Mouse (Mus musculus): ENCODE measurements around the gene Hmgb1.
"Not testable (repeated sequence)": the region's sequence is repeated elsewhere in the genome, so short reads cannot be mapped to it uniquely, and the experiment has no call there.

Gene Hmgb1

DNA sequence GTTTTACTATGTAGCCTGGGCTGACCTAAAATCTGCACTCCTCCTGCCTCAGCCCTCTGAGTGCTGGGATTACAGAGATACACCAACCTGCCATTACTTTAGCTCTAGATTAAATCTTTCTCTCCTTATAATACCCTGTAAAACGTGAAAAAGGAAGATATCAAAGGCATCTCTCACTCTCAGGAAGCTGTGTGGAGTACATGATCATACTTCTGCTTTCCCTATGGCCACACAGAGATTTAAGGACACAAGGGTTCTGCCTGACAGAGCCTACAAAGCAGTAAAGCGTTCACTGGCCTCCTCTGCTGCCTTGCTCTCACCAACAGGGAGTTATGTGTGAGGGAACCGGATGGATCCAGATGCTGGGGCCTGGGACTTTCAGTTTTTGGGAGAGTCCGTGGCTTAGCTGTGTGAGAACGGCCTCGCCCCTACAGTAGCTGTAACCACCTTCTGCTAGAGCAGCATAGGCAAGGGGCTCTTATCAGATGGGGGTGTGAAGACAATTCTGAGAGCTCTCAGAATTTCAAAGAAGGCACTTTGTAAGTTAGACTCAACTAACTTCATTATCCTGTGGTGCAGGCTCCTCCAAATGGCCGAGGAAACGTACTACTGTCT is 36.8 kb downstream of the Hmgb1 start:
- DNase-seq (ENCODE audit: low spot score in 2 of 2), result no peak

DNA sequence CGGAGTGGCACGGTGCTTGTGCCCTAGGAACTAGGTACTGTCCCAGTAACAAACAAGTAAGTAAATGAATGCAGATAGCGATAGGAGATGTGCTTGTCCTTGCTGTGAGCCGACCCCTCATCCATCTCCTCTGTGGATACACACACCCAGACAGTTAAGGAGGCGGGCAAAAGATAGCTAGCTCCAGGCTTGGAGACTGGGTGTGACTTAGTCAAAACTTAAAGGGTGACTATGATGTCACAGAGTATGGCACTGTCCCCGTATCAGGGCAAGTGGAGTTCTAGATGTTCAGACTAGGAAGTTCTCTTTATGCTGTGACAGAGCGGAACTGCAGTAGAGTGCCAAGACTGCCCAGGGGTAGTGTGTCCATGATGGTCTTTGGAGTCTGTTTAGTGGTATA is 37.6 kb downstream of the Hmgb1 start:
- DNase-seq (ENCODE audit: low spot score in 2 of 2), result no peak

DNA sequence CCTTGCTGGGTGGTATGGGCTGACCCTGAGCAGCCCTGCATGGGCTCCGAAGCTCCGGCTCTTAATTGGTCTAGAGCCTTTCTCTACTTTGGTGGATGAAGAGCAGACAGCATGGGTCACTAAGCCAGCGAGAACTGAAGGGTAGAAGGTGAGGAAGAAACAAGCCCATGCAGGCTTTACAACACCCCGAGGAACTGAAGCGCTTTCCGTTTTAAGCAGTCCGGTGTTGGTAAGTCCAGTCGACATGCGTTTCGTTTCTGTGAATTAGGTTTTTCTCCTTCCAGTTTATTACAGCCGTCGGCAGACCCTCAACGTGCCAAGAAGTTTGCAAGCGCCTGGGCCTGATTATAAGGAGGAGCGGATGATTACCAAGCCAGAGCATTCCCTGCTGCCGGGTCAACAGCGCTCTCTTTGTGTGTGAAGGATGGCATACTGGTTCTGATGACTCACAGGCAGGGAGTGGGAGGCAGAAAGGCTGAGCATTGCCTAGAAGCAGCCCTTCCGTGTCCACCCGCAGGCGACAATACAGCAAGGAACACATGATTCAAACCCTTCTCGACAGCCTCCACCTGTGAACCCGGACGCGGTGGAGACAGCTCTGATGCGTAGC is 40.4 kb downstream of the Hmgb1 start:
- peak; percentile 20 to 27 for DNase-seq (ENCODE audit: low spot score in 2 of 2)

DNA sequence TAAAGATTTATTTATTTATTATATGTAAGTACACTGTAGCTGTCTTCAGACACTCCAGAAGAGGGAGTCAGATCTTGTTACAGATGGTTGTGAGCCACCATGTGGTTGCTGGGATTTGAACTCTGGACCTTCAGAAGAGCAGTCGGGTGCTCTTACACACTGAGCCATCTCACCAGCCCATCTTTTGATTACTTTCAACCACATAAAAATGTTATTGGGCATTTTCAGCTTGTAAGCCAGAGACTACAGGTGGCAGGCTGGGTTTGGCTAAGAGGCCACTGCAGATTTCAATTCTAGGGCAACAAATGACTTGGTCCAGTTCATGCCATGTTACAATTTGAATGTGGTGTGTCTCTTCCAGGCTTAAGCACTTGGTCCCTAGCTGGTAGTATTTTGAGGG is 43.1 kb downstream of the Hmgb1 start:
- DNase-seq (ENCODE audit: low spot score in 2 of 2), result not testable (repeated sequence)

DNA sequence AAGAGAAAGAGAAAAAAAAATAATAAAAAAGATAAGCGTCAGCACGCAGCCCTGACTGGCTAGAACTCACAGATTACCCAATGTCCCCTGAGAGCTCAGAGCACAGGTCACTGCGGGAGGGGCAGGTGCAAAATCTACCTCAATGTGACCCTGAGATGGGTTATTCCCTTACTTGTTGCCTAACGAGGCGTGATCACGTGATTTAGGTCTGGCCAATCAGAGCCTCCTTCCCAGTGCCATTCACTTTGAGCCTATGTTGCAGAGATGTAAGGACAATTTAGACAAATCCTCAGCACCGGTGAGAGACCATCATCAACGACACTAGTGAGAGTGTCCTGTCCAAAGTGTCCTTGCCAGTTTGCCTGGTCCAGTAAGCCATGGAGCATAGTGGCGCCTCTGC is 44.0 kb downstream of the Hmgb1 start:
- DNase-seq (ENCODE audit: low spot score in 2 of 2), result no peak

DNA sequence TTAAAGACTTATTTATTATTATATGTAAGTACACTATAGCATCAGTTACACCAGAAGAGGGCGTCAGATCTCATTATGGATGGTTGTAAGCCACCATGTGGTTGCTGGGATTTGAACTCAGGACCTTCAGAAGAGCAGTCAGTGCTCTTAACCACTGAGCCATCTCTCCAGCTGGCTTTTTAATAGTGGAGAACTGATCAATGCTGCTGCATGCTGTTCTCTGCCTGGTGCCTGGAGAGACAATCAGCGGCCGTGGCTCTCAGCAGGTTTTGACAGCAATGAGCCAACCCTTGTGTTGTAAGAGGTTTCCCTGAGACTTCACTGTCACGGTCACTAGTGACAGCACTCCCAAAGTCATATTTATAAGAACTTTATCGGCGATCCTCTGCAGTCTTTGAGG is 46.2 kb downstream of the Hmgb1 start:
- DNase-seq (ENCODE audit: low spot score in 2 of 2), result not testable (repeated sequence)

DNA sequence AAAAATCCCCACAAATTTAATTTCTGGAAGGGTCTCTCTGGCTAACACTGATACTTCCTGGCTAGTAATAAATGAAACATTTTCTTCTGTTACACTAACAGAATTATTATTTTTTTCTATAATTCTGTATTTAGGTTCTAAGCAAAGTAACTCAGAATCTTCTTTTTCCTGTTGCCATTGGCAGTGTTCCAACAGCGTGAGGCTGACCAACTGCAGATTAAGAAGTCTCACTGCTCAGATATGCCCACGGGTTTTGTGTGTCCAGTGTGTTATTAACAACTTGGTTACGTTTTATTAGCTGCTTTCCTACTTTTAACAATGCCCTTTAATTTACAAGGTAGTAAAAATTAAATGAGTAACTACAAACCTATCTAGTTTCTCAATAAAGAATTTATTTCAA is 46.8 kb downstream of the Hmgb1 start:
- no peak for DNase-seq (ENCODE audit: low spot score in 2 of 2)

DNA sequence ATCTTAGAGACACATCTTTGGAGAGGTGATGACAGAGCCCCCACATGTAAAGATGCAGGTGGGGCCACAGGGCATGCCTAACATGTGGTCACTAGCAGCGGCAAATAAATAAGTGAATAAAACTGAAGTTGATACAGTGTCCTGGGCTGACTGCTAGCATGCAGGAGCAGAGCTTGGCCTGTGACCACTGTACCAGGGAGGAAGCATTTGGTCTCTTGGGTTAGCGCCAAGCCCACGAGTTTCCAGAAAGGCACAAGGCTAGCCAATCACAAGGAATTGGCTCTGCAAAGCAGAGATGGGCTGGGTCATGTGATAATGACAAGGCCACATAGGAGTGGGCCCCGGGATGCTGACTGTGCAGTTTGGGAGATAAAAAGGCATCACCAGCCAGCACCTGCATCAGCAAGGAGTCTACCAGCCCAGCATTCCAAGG is 47.3 kb downstream of the Hmgb1 start:
- DNase-seq (ENCODE audit: low spot score in 2 of 2), result no peak

DNA sequence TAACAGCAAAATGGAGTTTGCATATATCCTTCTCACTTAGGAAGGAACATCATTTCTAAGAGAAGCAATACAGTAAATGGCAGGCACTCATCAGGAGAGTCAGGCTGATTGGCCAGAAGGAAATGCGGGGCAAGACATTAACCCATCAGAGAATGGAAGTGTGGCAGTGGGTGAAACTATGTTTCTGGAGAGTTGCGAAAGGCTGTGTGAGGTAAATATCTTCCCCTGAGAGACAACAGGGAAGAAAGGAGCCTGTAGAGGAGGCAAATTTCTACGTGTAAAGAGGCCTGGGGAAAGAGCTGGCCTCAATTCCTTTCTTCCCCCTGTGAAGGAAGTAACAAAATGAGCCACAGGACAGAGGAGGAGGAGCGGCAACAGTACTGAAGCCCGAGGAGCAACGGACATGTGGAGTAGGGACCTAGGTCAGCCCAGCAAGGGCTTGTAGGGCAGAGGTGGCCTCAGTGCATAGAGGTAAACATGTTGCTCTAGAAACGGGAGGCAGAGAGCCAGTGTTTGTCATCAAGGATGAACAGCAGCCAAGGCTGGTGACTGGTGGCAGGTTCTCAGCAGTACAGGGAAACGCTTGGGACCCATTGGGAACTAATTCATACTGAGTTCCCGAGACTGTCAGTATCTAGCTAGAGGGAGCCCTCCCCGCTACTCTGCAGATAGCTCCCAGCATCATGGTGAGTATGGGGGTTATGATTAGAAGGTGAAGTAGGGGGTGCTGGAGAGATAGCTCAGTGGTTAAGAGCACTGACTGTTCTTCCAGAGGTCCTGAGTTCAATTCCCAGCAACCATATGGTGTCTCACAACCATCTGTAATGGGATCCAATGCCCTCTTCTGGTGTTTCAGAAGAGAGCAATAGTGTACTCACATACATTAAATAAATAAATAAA is 48.6 kb downstream of the Hmgb1 start:
- DNase-seq (ENCODE audit: low spot score in 2 of 2), result no peak

DNA sequence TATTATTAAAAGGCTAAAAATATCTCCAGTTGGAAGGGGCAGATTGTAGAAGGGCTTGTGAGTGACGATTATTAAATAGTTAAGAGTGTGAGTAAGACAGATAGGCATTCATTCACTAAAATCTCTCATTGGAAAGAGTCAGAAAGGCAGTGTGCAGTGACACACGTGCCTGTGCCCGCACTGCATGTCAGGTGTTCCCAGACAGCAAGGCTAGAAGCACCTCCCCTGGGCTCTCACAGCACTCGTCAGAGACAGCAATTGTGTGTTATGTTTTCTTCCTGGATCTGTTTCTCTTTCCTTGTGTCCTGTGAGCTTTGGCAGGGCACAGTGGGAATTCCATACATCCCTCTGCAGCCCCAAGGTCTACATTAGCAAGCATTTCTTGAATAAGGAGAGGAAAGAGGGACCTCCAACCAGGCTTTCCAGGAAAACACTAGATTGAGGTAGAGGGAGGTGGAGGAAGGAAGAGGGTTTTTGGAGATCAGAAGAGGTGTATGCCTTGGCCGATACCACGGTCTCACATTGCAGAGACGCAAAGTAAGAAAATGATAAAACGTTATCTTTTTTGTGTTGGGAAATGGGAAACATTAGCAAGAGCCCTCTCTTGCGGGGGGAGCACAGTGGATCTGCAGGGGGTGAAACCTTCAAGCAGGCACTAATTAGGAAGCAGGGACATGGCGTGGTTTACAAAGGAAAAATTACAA is 49.4 kb downstream of the Hmgb1 start:
- no peak for DNase-seq (ENCODE audit: low spot score in 2 of 2)

DNA sequence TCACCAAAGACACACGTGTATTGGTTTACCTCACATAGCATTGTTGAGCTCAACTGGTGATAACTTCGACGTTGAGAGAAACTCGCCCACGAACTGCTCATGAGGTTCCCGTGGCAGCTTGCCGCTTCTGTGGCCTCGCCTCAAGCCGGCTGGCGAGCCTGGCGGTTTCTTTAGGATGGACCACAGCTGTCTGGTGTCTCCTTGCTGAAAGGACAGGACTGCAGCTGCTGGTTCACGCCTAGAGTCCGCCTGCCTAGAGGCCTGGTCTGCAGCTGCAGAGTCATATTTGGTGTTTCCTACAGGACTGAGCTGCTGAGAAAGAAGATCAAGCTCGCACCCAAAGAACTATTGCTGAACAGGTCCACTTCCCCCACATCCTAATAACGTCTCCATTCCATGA is 55.8 kb downstream of the Hmgb1 start:
- DNase-seq (ENCODE audit: low spot score in 2 of 2), result no peak

DNA sequence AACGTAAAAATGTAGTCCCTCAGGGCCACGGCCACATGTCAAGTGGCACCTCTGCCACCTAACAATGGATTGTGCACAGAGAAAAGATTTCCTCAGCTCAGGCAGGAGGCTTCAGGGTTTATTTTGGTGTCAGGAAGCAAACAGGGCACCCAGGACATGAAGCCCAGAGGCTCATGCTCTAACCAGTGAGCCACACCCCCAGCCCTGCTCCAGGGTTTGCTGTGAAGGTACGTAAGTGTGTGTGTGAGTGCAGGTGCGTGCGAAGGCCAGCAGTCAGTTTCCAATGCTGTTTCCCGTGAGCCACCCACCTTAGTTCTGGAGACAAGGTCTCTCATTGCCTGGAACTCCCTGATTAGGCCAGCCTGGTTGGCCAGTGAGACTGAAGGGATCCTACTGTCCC is 60.5 kb downstream of the Hmgb1 start:
- DNase-seq (ENCODE audit: low spot score in 2 of 2), result no peak

DNA sequence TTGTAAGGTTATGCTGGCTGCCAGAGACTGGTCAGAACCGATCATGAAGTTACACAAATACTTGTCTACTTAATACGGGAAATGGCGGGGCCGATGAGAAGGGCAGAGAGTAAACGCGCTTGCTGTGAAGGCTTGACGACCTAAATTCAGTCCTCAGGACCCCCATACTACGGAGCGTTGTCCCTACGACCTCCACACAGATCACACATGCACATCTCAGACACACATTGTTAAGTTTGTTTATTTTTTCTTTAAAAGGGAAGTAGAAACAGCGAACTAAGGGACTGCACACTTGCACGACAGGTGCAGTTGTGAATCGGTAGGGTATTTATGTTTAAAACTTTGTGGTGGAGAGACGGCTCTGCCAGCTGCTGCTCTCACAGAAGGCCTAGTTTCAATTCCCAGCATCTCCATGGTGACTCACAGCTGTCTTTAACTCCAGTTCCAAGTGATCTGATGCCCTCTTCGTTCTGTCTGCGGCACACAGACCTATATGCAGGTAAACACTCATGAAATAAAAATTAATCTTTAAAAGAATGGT is 64.9 kb downstream of the Hmgb1 start:
- no peak for DNase-seq (ENCODE audit: low spot score in 2 of 2)

DNA sequence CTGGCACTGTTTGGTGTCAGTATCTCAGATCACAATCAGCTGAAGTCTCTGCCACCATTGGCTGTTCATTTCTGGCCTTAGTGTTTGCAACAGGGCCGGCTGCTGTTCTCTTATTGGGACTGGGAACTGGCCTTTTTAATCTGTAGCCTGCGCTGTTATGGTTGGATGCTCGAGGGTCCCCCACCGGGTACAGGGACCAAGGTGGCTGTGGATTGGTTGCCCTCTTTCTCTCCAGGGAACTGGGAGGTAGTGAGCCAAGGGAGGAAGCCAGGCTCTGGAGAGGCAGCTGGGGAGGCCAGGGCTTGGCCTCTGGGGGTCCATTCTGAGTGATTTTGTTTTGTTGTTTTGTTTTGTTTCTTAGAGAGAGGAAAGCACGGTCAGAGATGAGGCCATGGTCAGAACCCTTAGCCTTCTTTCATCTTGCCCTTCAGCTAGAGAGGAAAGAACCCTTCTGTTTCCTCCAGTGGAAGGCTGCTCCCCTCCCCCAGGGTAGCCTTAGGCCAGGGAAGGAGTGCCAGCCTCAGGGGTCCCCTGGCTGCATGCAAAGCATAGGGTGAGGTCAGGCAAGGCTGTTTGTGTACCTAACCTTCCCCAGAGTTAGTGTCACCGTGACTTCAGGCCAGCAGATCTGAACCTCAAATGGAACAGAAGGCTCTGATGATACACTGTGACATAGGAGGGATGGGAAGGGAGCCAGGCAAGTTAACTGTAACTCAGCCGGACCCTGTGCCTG is 66.3 kb downstream of the Hmgb1 start:
- DNase-seq (ENCODE audit: low spot score in 2 of 2), result no peak

DNA sequence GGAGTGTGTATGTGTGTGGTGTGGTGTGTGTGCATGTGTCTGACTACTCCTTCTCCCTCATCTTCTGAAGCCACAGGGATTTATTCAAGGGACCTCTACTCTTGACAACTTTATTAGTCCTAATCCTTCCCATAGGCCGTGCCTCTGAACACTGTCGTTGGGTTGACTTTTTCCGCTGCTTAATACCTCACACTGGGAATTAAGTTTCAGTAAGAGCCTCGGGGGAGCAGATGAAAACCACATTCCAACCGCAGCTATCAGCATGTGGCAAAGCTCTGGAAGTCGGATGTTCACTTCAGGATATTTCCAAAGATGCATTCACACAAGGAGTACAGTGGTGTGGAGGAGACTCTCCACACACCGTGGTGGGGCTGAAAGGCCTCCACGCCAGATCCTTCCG is 69.7 kb downstream of the Hmgb1 start:
- no peak for DNase-seq (ENCODE audit: low spot score in 2 of 2)

DNA sequence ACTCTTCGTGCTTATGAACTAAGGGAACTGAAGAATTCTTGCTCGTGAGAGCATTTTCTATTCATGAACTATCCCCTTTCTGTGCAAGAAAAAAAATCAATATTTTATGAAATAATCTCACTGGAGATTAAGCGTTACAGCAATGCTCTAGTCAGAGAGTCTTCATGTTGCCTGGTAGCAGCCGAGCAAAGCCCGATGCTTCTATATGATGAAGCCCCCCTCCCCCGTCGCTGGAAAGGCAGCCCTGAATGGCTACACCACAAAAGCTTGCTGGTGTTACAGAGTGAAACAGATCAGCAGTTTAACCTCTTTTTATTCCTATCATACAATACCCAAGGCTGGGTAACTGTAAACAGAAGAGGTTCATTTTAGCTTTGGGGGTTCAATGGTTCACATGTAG is 70.3 kb downstream of the Hmgb1 start:
- no peak for DNase-seq (ENCODE audit: low spot score in 2 of 2)

DNA sequence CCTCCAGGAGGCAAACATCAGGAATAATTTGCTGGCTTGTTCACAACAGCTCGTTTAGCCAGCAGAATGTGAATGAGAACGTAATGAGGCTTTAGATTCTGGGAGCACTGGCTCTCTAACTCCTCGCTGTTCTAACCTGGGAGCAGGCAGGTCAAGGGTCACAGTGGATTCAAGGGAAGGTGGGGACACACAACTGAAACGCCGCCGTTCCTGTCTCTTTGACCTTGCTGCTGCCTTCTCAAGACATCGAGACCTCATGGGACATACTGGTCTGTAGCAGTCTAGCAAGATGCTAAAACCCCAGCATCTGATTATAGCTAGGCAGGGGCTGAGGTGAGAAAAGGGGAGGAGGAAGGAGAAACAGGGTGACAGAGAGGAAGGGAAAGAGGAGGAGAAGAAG is 70.8 kb downstream of the Hmgb1 start:
- DNase-seq (ENCODE audit: low spot score in 2 of 2), result no peak

DNA sequence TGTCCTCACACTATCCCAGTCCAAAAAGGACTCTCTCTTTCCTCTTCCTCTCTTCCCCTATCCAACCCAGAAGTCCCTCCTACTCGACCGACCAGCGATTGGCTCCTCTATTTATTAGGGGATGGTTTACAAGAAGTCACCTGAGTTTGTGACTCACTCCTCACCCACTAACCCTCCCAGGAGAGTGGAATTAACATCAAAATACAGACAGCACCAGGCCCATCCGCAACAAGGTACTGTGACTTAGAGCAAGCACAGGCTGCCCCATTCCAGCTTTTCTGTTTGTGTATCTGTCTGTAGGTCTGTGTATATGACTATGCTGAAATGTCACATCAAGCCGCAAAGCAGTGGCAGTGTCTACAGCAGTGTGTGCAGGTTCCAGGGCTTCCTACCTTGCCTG is 71.7 kb downstream of the Hmgb1 start:
- no peak for DNase-seq (ENCODE audit: low spot score in 2 of 2)

DNA sequence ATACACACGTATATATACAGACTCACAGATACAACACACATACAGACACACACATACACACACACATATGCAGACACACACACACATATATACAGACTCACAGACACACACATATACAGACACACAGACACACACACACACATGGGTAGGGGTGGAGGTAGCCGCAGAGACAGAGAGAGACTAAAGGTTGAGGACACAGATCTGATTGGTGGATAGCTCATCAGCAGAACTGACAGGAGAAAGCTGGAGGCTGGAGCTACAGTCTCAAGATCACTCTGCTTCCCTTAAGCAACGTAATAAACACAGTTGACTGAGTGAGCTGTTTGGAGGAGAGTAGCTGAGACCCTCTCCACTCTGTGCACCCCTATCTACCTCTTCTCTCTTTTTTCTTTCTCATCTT is 75.1 kb downstream of the Hmgb1 start:
- DNase-seq (ENCODE audit: low spot score in 2 of 2), result no peak

DNA sequence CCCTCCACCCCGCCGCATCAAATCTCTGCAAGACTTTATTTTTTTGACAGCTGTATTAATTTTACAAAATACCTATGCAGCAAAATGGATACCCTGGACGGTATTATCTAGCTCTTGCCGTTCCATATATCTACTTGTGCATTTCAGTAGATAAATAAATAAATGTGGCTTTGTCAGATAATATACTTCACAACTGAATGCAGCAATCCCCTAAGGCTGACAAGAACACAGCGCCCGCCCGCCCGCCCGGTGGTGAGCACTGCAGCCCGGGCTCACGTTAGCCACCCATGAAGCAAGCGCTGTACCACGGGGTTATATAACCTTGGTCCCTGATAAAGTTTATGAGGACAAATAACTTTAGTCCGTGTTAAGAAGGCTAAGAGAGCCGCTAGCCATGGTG is 76.1 kb downstream of the Hmgb1 start:
- DNase-seq (ENCODE audit: low spot score in 2 of 2), result no peak

DNA sequence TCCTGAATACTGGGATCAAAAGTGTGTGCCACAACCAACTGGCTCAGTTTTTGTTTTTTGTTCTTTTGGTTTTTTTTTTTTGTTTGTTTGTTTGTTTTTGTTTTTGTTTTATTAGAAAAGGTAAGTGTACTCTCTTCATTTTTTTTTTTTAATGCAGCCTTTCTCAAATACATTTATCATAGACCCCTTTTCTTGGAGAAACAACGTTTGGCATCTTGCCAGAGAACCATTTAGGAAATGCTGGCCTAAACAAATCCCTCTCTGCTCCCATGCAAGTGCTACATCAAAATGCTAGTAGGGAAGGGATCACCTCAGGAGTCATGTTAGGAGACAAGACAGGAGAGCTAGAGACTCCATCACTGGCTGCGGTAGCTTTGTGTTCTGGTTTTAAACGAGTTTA is 76.7 kb downstream of the Hmgb1 start:
- no peak for DNase-seq (ENCODE audit: low spot score in 2 of 2)

All from frontal cortex, postnatal 25 days (tissue).